Mouse (Mus musculus) forelimb bud, embryonic 11.5 days (tissue): ENCODE results near the gene Met.

Experiments used
- DNase-seq: peaks from one replicate; pipeline ENCODE4 v3.0.0-alpha.2; 2012; ENCODE audit warnings: low read depth, low spot score

The Met gene

GRCm38 (mm10) chr6:17463434-17464280, at the start of gene Met:
Met (plus strand) TSS chr6:17463800.
- DNase-seq: peak; percentile 31

DNA sequence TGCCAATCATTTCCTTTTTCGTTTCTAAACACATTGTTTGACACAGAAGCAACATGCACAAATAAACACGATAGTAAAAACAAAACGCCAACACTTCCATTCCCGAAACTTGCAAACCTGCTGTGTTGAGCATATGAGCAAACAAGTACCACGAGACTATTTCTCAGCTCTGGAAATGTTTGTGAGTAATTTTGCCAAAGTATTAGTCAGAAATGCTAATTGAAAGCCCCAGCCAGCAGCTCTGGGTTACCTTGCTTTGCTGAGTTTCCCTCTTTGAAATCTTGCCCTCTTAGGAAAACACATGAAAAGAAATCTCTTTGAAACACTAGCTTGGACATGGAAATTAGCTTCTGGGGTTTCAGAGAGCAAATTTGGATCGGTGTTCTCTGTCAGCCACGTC, 45.4 kb upstream of the Met start:
- DNase-seq: no peak

DNA sequence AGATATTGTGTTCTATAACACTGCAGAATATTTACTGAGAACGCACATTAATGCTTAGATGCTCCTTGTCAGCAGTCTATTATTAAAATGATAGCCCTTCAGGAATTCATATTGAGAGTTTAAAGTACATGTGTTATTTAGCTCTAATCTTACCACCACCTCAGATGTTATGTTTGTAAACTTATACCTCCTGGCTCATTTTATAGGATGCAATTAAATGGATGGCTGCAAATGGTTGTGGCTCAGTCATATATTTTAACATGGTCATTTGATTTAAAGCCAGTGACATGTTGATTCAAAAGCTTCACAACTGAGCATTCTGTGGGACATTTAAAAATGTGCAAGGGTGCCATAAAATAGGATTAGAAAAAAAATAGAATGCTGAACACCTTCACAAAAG, 41.2 kb upstream of the Met start:
- DNase-seq: no peak

GRCm38 (mm10) chr6:17429041-17429440, 34.6 kb upstream of the Met start:
- DNase-seq: no peak

GRCm38 (mm10) chr6:17429611-17430010, 34.0 kb upstream of the Met start:
- no peak for DNase-seq

GRCm38 (mm10) chr6:17443311-17443710, 20.3 kb upstream of the Met start:
- DNase-seq: no peak

GRCm38 (mm10) chr6:17451305-17451704, 12.3 kb upstream of the Met start:
- DNase-seq: no peak

DNA sequence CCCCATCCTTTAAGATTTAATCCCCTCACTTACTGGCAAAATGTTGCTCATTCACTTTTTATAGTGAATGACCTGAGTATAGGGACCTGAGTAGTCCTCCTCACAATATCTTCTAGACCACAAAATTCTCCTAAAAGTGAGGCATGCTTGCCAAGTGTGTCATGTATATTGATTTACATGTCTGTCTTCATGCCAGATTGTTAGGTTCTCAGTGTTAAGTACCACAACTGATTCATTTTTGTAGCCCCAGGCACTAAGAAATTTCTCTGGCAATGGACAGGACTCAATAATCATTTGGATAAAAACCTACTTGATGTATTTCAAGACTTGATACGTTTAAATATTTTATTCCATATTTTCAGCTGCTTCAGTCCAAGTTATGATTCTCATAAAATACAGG, 8.5 kb upstream of the Met start:
- no peak for DNase-seq

DNA sequence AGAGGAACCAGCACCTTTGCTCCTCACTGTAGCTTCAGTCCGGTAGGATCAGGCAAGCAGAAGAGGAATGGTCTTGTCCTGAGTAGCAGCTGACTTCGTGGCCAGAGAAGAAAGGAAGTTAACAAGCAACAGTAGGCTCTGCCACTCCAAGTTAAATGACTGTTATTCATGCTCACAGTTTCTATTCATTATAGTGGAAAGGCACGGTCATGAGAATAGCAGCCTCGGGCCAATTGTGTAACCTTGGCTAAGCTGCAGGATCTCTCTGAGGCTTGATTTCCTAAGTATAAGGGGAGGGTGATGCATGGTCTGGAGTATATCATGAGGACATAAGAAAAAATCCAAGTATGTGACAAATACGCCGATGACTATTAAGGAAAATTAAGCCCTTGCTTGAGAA, 4.0 kb upstream of the Met start:
- DNase-seq: no peak

DNA sequence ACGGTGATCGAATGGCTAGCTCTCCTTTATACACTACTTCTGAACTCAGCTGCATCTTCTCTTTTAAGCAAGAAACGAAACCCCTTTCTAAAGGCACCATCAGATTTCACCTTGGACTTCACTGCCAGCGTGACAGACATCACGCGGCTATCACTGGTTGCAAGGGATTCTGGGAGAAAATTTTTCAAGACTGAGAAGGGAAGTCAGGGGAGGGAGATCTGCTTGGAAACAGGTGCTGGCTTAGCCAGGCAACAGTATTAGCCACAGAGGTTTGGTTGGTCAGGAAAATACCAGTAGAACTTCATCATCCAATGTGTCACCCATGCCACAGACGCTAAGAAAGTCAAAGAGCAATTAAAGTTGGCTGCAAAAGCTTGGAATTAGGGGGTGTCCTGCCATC, 2.2 kb upstream of the Met start:
- DNase-seq: no peak

DNA sequence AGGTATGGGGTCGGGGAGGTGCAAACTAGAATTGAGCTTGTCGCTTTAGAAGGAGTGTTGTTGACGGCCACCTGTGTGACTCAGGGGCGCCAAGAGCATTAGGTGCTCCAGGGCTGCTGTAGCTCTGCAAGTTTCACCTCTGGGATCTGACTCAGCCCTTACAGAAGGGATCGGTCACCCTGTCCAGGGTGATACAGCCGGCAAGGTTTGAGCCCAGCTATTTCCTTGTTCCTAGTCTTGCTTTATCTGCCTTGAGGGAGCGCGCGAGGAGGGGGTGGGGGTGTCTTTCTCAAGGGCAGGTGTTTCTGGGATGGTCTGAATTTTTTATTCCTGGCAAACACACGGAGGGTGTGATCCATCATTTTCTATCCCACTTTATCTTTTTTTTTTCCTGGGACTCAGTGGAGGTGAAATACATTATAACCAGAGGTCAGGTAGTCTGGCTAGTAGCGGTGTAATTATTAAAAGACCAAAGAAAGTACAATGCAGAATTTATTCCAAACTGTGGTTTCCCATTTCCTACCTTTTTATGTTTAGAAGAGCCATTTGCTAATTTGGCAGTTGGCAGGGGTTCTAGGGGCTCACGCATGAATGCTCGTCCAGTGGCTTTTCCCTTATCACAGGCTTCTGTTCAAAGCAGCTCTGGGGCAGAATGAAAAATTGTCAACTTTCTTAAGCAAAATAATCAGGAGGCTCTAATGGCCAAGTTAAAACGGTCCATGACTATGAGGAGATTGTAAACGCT, 853 bp downstream of the Met start:
- peak; percentile 18 for DNase-seq

- no peak for DNase-seq
Measured at GRCm38 (mm10) chr6:17466526-17466925, 2.9 kb downstream of the Met start.

GRCm38 (mm10) chr6:17468993-17469392, 5.4 kb downstream of the Met start:
- DNase-seq: no peak

DNA sequence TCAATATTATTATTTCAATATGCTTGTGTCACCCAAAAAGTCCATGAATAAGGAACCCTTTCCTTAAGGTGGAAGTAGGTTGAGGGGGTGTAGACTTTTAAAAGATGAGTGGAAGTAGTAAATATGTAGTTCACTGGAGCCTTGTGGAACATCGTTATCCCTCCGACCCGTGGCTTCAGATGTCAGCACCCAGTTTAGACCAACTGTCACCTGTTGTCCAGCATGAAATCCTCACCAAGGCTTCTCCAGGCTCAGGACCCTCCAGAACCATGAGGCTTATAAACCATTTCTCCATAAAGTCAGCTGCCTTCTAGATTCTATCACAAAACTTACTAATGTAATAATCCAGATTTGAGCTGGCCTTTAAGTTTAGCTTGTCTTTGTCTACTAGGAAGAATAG, 9.5 kb downstream of the Met start:
- no peak for DNase-seq

- no peak for DNase-seq
Measured at GRCm38 (mm10) chr6:17477823-17478222, 14.2 kb downstream of the Met start.

GRCm38 (mm10) chr6:17478252-17478651, 14.7 kb downstream of the Met start:
- DNase-seq: no peak

DNA sequence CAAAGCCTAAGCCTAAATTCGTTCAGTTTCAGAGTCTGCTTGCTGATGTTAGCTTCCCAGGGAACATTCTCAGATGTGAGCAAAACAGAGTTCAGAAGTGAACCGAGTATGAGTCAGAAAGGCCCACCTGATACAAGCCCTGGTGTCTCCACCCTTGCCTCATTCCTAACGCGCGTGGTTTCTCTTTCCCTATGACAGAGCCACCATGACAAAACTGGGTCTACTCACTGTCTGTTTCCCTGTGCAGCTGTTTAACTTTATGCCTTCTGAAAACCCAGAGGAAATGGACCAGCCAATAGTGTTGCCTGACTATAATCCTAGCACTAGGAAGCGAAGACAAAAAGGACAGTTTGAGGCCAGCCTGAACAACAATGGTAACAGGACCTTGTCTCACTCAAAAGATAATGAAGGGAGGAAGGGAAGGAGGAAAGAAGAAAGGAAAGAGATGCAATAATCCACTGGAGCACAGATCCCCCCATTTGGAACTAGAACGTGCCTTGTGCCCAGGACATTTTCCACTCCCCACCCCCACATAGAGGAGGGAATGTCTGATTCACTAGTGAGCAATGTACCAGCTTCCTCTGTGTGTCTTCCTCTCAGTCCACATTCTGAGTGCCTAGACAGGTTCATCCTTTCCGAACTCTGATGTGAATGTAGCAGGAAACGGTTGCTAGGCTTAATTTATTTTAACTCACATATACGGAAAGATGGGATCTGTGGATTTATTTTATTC, 15.4 kb downstream of the Met start:
- no peak for DNase-seq

GRCm38 (mm10) chr6:17481068-17481467, 17.5 kb downstream of the Met start:
- no peak for DNase-seq

- no peak for DNase-seq
Measured at GRCm38 (mm10) chr6:17485244-17485643, 21.6 kb downstream of the Met start.

- no peak for DNase-seq
Measured at GRCm38 (mm10) chr6:17485782-17486181, 22.2 kb downstream of the Met start.

DNA sequence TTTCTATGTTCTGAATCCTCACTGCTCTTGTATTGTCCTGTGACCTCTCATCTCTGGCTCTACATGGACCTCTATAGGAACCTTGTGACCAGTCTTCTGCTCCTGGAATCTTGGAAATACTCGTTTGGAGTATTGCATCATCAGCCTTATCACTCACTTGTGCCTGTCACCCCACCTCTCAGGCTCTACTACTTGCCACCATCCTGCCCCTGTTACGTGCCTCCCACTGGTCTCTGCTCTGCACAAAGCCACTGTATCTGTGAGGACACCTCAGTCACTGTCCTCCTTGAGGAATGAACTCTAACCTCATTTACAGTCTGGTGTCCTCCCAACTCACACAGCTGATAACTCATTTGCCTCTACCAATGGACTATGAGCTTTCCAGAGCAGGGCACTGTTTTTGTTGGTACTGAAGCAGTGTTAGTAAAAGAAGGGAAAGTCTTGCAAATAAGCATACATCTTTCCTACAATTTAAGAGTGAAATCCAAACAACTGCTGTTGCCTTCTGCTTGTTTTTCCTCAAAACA, 24.8 kb downstream of the Met start:
- DNase-seq: no peak

DNA sequence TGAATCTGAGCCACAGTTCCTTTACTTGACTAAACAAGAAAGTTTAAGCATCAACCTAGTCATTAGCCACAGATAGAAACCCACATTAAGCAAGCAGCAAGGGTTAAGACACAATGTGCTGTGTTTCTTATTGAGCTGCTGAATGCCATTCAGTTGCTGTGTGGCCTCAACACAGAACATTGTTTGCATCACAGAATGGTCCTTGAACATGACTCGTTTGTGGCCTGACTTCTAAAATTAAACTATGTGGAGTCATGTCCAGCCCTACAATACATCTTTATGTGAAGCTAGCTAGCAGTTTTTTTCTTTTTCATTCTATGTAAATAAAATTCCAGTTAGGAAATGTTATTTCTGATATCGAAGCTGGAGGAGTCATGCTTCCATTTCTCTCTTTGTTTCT, 27.2 kb downstream of the Met start:
- DNase-seq: no peak
